Mouse (Mus musculus) lung, postnatal 0 days (tissue): Measurements from ENCODE around the gene Gsta3. TPM values are rescaled to one million over a fixed set of nuclear protein-coding genes. Genes with fewer than 3 reads are reported as not detected.
A peak's percentile ranks its signal among the peaks of the same experiment; 100 is the strongest.

Experiments used
- ATAC-seq: fragments of 200-750 bp; cut with Nextera tagmentation; 2 replicates; pipeline ENCODE4 v1.8.0; 2017; ENCODE audit warnings: moderate library complexity
- DNase-seq: peaks from one replicate; pipeline ENCODE4 v3.0.0-alpha.2; 2016; ENCODE audit warnings: low spot score
- H3K27ac ChIP-seq: fragments of 300-500 bp; sonication (generic); 2 replicates; pipeline ENCODE4 v1.5.1; 2014; ENCODE audit warnings: antibody characterized with exemption, mild to moderate bottlenecking, low read length, mixed read lengths
- H3K27me3 ChIP-seq: fragments of 300-500 bp; sonication (generic); replicated peaks from 2 replicates; pipeline ENCODE4 v1.6.1; 2014; ENCODE audit warnings: low read length, mixed read lengths; ENCODE audit not compliant: insufficient read depth
- H3K36me3 ChIP-seq: fragments of 300-500 bp; sonication (generic); 2 replicates; pipeline ENCODE4 v1.6.1; 2014; ENCODE audit warnings: low read length, mixed read lengths; ENCODE audit not compliant: insufficient read depth
- H3K4me1 ChIP-seq: fragments of 300-500 bp; sonication (generic); 2 replicates; pipeline ENCODE4 v1.6.1; 2014; ENCODE audit warnings: antibody characterized with exemption, low read depth, low read length, mixed read lengths; ENCODE audit not compliant: insufficient read depth
- H3K4me2 ChIP-seq: fragments of 300-500 bp; sonication (generic); replicated peaks from 2 replicates; pipeline ENCODE4 v1.6.1; 2014; ENCODE audit warnings: low read depth, mild to moderate bottlenecking, low read length, moderate library complexity, mixed read lengths
- H3K4me3 ChIP-seq: fragments of 300-500 bp; sonication (generic); 2 replicates; pipeline ENCODE4 v1.5.1; 2014; ENCODE audit warnings: low read depth, low read length
- H3K9ac ChIP-seq: fragments of 300-500 bp; sonication (generic); replicated peaks from 2 replicates; pipeline ENCODE4 v1.6.1; 2014; ENCODE audit warnings: low read depth, mild to moderate bottlenecking
- H3K9me3 ChIP-seq: fragments of 300-500 bp; sonication (generic); 2 replicates; pipeline ENCODE4 v1.6.1; 2016; ENCODE audit warnings: low read length, mixed read lengths
- CTCF ChIP-seq: IDR thresholded peaks from 2 replicates; pipeline ENCODE4 v1.5.1; 2016; ENCODE audit warnings: antibody characterized with exemption, mild to moderate bottlenecking
- EP300 ChIP-seq: IDR thresholded peaks from 2 replicates; pipeline ENCODE4 v1.6.1; 2016; ENCODE audit warnings: antibody characterized with exemption, mild to moderate bottlenecking, control low read depth
- WGBS: fragments of 180-500 bp; shearing (Covaris S2); extraction: QIAGEN DNeasy Blood & Tissue Kit; methylation state at CpG from one replicate; pipeline ENCODE4 v1.1.7; 2014; 5-methylcytosine and 5-hydroxymethylcytosine counted together
- polyA plus RNA-seq: library from polyadenylated mRNA; unstranded; fragments of >200 nt; fragmentation: Nextera tagmentation; extraction: Ambion mirVana; gene quantifications from 2 replicates; pipeline ENCODE4 v1.2.1, GENCODE M21; 2015

Gene Gsta3
- polyA plus RNA-seq, 1 experiment from 2014 or later, result 23.5 TPM

GRCm38 (mm10) chr1:21296169-21296568, 55.8 kb downstream of the Gsta3 start:
- TF ChIP-seq EP300, result no peak
- no peak for TF ChIP-seq CTCF
- Histone ChIP-seq H3K4me3 (no peak overlapping the region), H3K27me3 (no peaks in the 10 kb centered on the region), H3K4me1 (no peaks in the 10 kb centered on the region), H3K9ac (no peak overlapping the region), H3K9me3 (no peaks in the 10 kb centered on the region), H3K27ac (no peak overlapping the region), H3K36me3 (no peaks in the 10 kb centered on the region), H3K4me2 (no peak overlapping the region)
- 71% methylated on average over 1 of the region's 1 CpGs for WGBS
- peak; percentile 48 for DNase-seq
- no peak for ATAC-seq

GRCm38 (mm10) chr1:21298114-21298513, 57.7 kb downstream of the Gsta3 start:
- H3K27me3 ChIP-seq, result no peaks in the 10 kb centered on the region
- H3K27ac ChIP-seq, result no peak overlapping the region
- peak; percentile 70 for ATAC-seq
- H3K9ac ChIP-seq, result no peak overlapping the region
- H3K4me2 ChIP-seq, result no peak overlapping the region
- TF ChIP-seq EP300, result no peak
- TF ChIP-seq CTCF, result no peak
- H3K4me1 ChIP-seq, result no peaks in the 10 kb centered on the region
- H3K9me3 ChIP-seq, result no peaks in the 10 kb centered on the region
- DNase-seq, result peak; percentile 66
- H3K36me3 ChIP-seq, result no peaks in the 10 kb centered on the region
- WGBS, result 97% methylated on average over 4 of the region's 4 CpGs
- no peak overlapping the region for H3K4me3 ChIP-seq

GRCm38 (mm10) chr1:21299826-21300225, 59.4 kb downstream of the Gsta3 start:
- Histone ChIP-seq H3K36me3 (no peaks in the 10 kb centered on the region), H3K9ac (no peak overlapping the region), H3K4me2 (no peak overlapping the region), H3K4me3 (no peak overlapping the region), H3K27ac (no peak overlapping the region), H3K9me3 (no peaks in the 10 kb centered on the region), H3K4me1 (no peaks in the 10 kb centered on the region), H3K27me3 (no peaks in the 10 kb centered on the region)
- ATAC-seq (no peak), DNase-seq (no peak)
- no peak for TF ChIP-seq EP300
- TF ChIP-seq CTCF, result no peak
- WGBS, result 55% methylated on average over 3 of the region's 3 CpGs

- no peak overlapping the region for H3K27ac ChIP-seq
- no peak overlapping the region for H3K4me2 ChIP-seq
- H3K36me3 ChIP-seq, result no peaks in the 10 kb centered on the region
- WGBS, result 68% methylated on average over 3 of the region's 3 CpGs
- TF ChIP-seq CTCF, result no peak
- no peak for TF ChIP-seq EP300
- ATAC-seq (no peak), DNase-seq (no peak)
- H3K4me1 ChIP-seq, result no peaks in the 10 kb centered on the region
- no peak overlapping the region for H3K9ac ChIP-seq
- no peak overlapping the region for H3K4me3 ChIP-seq
- H3K27me3 ChIP-seq, result no peaks in the 10 kb centered on the region
- no peaks in the 10 kb centered on the region for H3K9me3 ChIP-seq
These were observed 61.3 kb downstream of the Gsta3 start for GRCm38 (mm10) chr1:21301686-21302085.

GRCm38 (mm10) chr1:21304174-21304573, 63.8 kb downstream of the Gsta3 start:
- H3K4me3 ChIP-seq, result no peak overlapping the region
- no peak overlapping the region for H3K4me2 ChIP-seq
- H3K27me3 ChIP-seq, result no peaks in the 10 kb centered on the region
- WGBS, result 68% methylated on average over 3 of the region's 3 CpGs
- DNase-seq (no peak), ATAC-seq (no peak)
- no peak overlapping the region for H3K27ac ChIP-seq
- H3K9ac ChIP-seq, result no peak overlapping the region
- no peaks in the 10 kb centered on the region for H3K4me1 ChIP-seq
- no peaks in the 10 kb centered on the region for H3K9me3 ChIP-seq
- no peaks in the 10 kb centered on the region for H3K36me3 ChIP-seq
- TF ChIP-seq EP300, result no peak

GRCm38 (mm10) chr1:21304646-21305045, 64.3 kb downstream of the Gsta3 start:
- Histone ChIP-seq H3K4me3 (no peak overlapping the region), H3K4me1 (no peaks in the 10 kb centered on the region), H3K27me3 (no peaks in the 10 kb centered on the region), H3K4me2 (no peak overlapping the region), H3K36me3 (no peaks in the 10 kb centered on the region), H3K9me3 (no peaks in the 10 kb centered on the region), H3K9ac (no peak overlapping the region), H3K27ac (no peak overlapping the region)
- ATAC-seq, result no peak
- WGBS, result 72% methylated on average over 4 of the region's 4 CpGs
- no peak for TF ChIP-seq EP300
- TF ChIP-seq CTCF, result no peak
- no peak for DNase-seq

- H3K4me2 ChIP-seq, result no peak overlapping the region
- no peaks in the 10 kb centered on the region for H3K4me1 ChIP-seq
- DNase-seq (peak; percentile 78), ATAC-seq (peak; percentile 79)
- TF ChIP-seq EP300, result peak; percentile 90
- TF ChIP-seq CTCF, result no peak
- H3K4me3 ChIP-seq, result no peak overlapping the region
- no peak overlapping the region for H3K9ac ChIP-seq
- no peaks in the 10 kb centered on the region for H3K36me3 ChIP-seq
- H3K27ac ChIP-seq, result peak overlapping the region; percentile 54; the same call in 1 of the 2 replicates
- H3K27me3 ChIP-seq, result no peaks in the 10 kb centered on the region
- WGBS, result 80% methylated on average over 3 of the region's 3 CpGs
- H3K9me3 ChIP-seq, result no peaks in the 10 kb centered on the region
These were observed 65.1 kb downstream of the Gsta3 start for GRCm38 (mm10) chr1:21305443-21305842.
